Mouse (Mus musculus): ENCODE measurements at regions not wholly inside any gene's neighbourhood (a gene's known extent, or its start where the extent isn't known, plus 50 kb on each side); places are given as distances from the start of the nearest gene placed in this dataset.

- Histone ChIP-seq H3K27ac (no peak overlapping the region), H3K9me3 (ENCODE audit: low read length) (no peaks in the 10 kb centered on the region), H3K4me3 (ENCODE audit: low read length) (no peak overlapping the region), H3K4me1 (ENCODE audit: insufficient read depth, low read length) (no peaks in the 10 kb centered on the region), H3K27me3 (ENCODE audit: insufficient read depth, low read length) (no peaks in the 10 kb centered on the region), H3K36me3 (ENCODE audit: insufficient read depth, low read length) (no peaks in the 10 kb centered on the region), H3K4me2 (ENCODE audit: low read depth, low read length) (no peak overlapping the region), H3K9ac (replicated peaks; ENCODE audit: low read length) (no peak overlapping the region)
- 84% methylated on average over 5 of the region's 5 CpGs for WGBS
- no peak for DNase-seq (ENCODE audit: low spot score)
- TF ChIP-seq CTCF (IDR thresholded peaks at IDR 0.05; ENCODE audit: low read depth), result no peak
- ATAC-seq, result no peak
Measured at GRCm38 (mm10) chr2:75600511-75600910, 58.5 kb upstream of the Hnrnpa3 start.

GRCm38 (mm10) chr2:75603175-75603871 lies 55.7 kb upstream of the Hnrnpa3 start:
- Histone ChIP-seq H3K4me2 (ENCODE audit: low read depth, low read length) (peak overlapping the region; percentile 62), H3K9ac (replicated peaks; ENCODE audit: low read length) (peak overlapping the region; percentile 43), H3K4me3 (ENCODE audit: low read length) (peak overlapping the region; percentile 31), H3K27ac (peak overlapping the region; percentile 51; the same call in 1 of the 2 replicates), H3K4me1 (ENCODE audit: insufficient read depth, low read length) (no peaks in the 10 kb centered on the region), H3K9me3 (ENCODE audit: low read length) (no peaks in the 10 kb centered on the region), H3K27me3 (ENCODE audit: insufficient read depth, low read length) (no peaks in the 10 kb centered on the region), H3K36me3 (ENCODE audit: insufficient read depth, low read length) (no peaks in the 10 kb centered on the region)
- TF ChIP-seq CTCF (IDR thresholded peaks at IDR 0.05; ENCODE audit: low read depth), result peak; percentile 63
- ATAC-seq, result peak; percentile 88
- DNase-seq (ENCODE audit: low spot score), result peak; percentile 74
- 7% methylated on average over 25 of the region's 26 CpGs for WGBS

GRCm38 (mm10) chr2:75605634-75606033 lies 53.4 kb upstream of the Hnrnpa3 start:
- Histone ChIP-seq H3K4me1 (ENCODE audit: insufficient read depth, low read length) (no peaks in the 10 kb centered on the region), H3K4me2 (ENCODE audit: low read depth, low read length) (peak overlapping the region; percentile 38), H3K27ac (no peak overlapping the region), H3K4me3 (ENCODE audit: low read length) (no peak overlapping the region), H3K36me3 (ENCODE audit: insufficient read depth, low read length) (no peaks in the 10 kb centered on the region), H3K27me3 (ENCODE audit: insufficient read depth, low read length) (no peaks in the 10 kb centered on the region), H3K9ac (replicated peaks; ENCODE audit: low read length) (no peak overlapping the region), H3K9me3 (ENCODE audit: low read length) (no peaks in the 10 kb centered on the region)
- DNase-seq (ENCODE audit: low spot score), result peak; percentile 84
- WGBS, result 5% methylated on average over 7 of the region's 7 CpGs
- no peak for ATAC-seq
- TF ChIP-seq CTCF (IDR thresholded peaks at IDR 0.05; ENCODE audit: low read depth), result peak; percentile 99

- DNase-seq (ENCODE audit: low spot score), result no peak
- Histone ChIP-seq H3K9me3 (ENCODE audit: low read length) (no peaks in the 10 kb centered on the region), H3K27ac (no peak overlapping the region), H3K4me2 (ENCODE audit: low read depth, low read length) (no peak overlapping the region), H3K9ac (replicated peaks; ENCODE audit: low read length) (no peak overlapping the region), H3K4me1 (ENCODE audit: insufficient read depth, low read length) (no peaks in the 10 kb centered on the region), H3K4me3 (ENCODE audit: low read length) (no peak overlapping the region), H3K36me3 (ENCODE audit: insufficient read depth, low read length) (no peaks in the 10 kb centered on the region), H3K27me3 (ENCODE audit: insufficient read depth, low read length) (no peaks in the 10 kb centered on the region)
- 71% methylated on average over 11 of the region's 11 CpGs for WGBS
- no peak for TF ChIP-seq CTCF (IDR thresholded peaks at IDR 0.05; ENCODE audit: low read depth)
- ATAC-seq, result no peak
Measured at GRCm38 (mm10) chr2:75607010-75607915, 51.8 kb upstream of the Hnrnpa3 start.

- Histone ChIP-seq H3K36me3 (ENCODE audit: insufficient read depth, low read length) (no peaks in the 10 kb centered on the region), H3K4me2 (ENCODE audit: low read depth, low read length) (no peak overlapping the region), H3K9me3 (ENCODE audit: low read length) (no peaks in the 10 kb centered on the region), H3K4me3 (ENCODE audit: low read length) (no peak overlapping the region), H3K27ac (no peak overlapping the region), H3K27me3 (ENCODE audit: insufficient read depth, low read length) (no peaks in the 10 kb centered on the region), H3K9ac (replicated peaks; ENCODE audit: low read length) (no peak overlapping the region), H3K4me1 (ENCODE audit: insufficient read depth, low read length) (no peaks in the 10 kb centered on the region)
- DNase-seq (ENCODE audit: low spot score) (no peak), ATAC-seq (no peak)
- 69% methylated on average over 10 of the region's 10 CpGs for WGBS
- TF ChIP-seq CTCF (IDR thresholded peaks at IDR 0.05; ENCODE audit: low read depth), result no peak
Measured at GRCm38 (mm10) chr2:75607958-75608357, 51.1 kb upstream of the Hnrnpa3 start.

GRCm38 (mm10) chr2:75608482-75608881 lies 50.6 kb upstream of the Hnrnpa3 start:
- no peak for ATAC-seq
- Histone ChIP-seq H3K9me3 (ENCODE audit: low read length) (no peaks in the 10 kb centered on the region), H3K27ac (no peak overlapping the region), H3K4me3 (ENCODE audit: low read length) (no peak overlapping the region), H3K36me3 (ENCODE audit: insufficient read depth, low read length) (no peaks in the 10 kb centered on the region), H3K4me1 (ENCODE audit: insufficient read depth, low read length) (no peaks in the 10 kb centered on the region), H3K27me3 (ENCODE audit: insufficient read depth, low read length) (no peaks in the 10 kb centered on the region), H3K4me2 (ENCODE audit: low read depth, low read length) (no peak overlapping the region), H3K9ac (replicated peaks; ENCODE audit: low read length) (no peak overlapping the region)
- TF ChIP-seq CTCF (IDR thresholded peaks at IDR 0.05; ENCODE audit: low read depth), result no peak
- DNase-seq (ENCODE audit: low spot score), result no peak
- 56% methylated on average over 15 of the region's 15 CpGs for WGBS

All from hindbrain, postnatal 0 days (tissue).